Mouse (Mus musculus) erythroblast, embryonic 14.5 days (primary cell): ENCODE measurements around the gene Snai1.

Experiments used
- GATA1 ChIP-seq: IDR thresholded peaks from 2 replicates; pipeline ENCODE4 v1.6.1; 2012; ENCODE audit warnings: low read length, inconsistent platforms, mixed read lengths
- TAL1 ChIP-seq: IDR thresholded peaks from 3 replicates; pipeline ENCODE4 v1.6.1; 2012; ENCODE audit warnings: low read length, inconsistent platforms, mixed read lengths

DNA sequence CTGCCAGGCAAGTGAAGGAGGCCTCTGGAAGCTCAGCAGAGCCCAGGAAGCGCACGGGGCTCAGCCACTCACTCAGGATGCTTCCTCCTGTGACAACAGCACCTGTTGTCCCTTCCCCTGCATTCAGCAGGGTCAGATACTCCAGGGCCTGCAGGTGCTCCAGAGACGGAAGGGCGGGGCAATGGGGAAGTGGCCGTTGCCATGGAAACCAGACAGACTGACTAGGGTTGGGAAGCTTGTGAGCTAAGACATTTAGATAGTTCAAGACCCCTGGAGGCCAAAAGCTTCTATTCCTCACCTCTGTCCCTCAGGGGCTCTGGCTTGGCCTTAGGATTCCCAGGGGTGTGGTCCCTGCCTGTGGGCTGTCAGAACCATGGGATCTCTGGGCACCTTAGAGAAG is 40.5 kb downstream of the Snai1 start:
- TF ChIP-seq TAL1 (no peak), GATA1 (no peak)
